Mouse (Mus musculus) cerebellum, adult 8-10 months (tissue): ENCODE results near the gene Eci3.
"Not testable (repeated sequence)": the region's sequence is repeated elsewhere in the genome, so short reads cannot be mapped to it uniquely, and the experiment has no call there.

ENCODE experiments used
- DNase-seq: peaks from one replicate; pipeline ENCODE4 v3.0.0; 2022

Eci3 gene

DNA sequence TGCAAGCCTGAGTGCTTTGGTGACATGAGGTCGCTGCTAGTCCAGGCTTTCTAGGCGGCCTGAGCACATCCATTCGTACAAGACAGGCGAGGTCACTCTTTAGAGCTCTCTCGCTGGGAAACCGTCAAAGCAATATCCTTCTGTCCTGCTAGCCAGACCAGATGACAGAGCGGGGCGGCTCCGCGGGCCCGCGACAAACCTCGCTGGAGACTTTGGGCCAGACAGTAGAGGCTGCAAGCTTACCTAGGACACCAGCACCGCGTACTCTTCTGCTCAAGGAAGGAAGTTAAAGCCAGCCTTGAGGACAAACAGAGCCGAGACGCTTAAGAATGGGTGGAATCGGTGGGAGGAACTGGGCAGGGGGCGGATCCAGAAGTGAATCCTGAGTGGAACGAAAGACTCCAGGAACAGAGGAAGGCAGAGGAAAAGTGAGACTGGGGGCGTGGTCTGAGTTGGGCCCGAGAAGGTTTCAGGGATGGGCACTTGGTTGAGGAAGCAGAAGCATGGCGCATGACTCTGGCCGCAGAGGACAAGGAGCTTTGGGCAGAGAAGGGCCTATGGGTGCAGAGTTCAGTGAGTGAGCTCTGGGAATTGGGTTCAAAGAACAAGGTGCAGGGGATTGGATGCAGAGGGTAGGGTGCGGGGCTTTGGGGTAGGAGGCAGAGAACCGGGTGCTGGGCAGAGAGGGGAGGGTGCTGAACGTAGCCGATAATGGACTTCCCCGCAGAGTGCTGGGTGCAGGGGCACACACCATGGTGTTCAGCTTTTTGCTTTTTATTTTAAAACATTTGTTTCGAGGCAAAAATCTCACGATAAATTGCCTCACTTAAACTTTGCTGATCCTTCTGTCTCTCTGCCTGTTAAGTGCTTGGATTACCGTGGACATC lies at the start of gene Eci3:
TSS of gene Eci3 (minus strand) at position 300 of the 887 bp plus-strand sequence.
- no peak for DNase-seq

DNA sequence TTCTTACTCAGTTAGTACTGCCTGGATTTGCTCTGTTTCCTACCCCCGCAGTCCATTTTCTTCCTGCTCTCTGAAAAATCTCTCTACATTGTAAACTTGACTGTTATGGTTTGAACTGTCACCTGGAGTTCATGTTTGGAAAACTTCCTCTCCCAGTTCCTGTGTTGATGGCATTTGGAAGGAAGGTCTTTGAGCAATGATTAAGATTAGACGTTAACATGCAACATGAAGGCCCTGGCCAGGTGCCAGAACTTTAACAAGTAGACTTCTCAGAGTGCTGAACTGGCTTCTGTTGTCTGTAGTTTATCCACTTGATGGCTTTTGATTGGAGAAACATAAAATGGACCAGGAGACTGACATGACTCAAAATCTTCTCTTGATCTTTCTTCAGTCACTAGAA lies 32.3 kb upstream of the Eci3 start:
- DNase-seq: no peak

DNA sequence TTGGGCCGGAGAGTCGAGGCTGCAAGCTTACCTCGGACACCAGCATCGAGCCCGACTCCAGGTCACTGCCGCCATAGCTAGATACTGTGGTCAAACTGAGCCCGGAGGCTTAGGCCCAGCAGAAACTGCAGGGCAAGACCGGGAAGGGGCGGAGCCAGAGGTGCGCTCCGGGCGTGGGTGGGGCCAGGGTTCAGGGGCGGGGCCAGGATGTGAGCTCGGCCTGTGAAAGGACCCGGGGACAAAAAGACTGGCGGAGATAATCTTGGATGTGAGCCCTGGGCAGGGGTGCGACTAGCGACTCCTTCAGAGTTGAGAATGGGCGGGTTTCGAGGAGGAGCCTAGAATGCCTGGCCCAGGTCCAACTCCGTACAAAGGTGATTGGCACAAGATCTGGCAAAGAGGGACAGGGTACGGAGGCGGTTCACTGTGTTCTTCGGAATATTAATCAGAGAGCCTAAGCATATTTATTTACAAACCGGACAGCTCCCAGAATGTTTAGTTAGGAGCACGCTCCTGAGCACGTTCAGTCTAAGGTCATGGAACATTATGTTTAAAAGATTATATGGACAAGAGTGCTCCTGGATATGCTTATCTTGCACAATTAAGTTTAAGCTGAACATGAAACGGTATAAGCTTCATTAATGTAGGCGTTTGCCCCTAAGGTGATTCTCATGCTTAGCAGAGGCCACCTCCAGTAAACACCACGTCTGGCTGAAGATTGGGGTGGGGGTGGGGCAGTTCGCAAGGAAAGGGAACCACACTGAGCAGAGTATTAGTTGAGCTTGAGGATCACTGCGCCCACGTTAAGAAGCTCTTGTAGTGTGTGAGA lies 30.6 kb upstream of the Eci3 start:
- peak; percentile 90 for DNase-seq

DNA sequence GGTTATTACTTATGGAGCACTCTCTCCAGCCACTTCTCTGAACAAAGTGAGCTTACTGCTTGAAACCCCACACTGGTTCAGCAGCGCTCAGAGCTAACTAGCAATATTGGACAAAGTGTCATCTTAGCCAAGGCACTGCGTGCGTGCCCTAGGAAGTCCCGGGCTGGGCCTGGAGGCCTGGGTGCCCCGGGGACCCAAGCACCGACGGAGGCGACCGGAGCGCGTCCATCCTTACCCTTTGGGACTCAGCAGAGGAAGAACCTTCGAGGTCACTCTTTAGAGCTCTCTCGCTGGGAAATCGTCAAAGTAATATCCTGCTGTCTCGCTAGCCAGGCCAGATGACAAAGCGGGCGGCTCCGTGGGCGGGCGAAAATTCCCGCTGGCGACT lies 30.0 kb upstream of the Eci3 start:
- no peak for DNase-seq

DNA sequence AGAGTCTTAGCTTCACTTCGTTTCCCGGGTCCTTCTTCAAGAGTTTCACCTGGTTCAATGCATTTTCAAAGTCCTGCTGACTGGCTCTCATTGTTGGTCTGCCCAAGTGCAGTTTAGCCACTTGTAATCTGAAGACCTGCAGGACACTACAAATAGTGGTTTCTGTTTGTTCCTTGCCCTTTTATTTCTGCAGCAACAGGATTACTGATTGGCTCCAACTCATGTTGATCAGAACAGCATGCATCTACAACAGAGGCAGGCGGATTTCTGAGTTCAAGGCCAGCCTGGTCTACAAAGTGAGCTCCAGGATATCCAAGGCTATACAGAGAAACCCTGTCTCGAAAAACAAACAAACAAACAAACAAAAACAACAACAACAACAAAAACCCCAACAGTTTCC lies 29.5 kb upstream of the Eci3 start:
- DNase-seq: no peak

DNA sequence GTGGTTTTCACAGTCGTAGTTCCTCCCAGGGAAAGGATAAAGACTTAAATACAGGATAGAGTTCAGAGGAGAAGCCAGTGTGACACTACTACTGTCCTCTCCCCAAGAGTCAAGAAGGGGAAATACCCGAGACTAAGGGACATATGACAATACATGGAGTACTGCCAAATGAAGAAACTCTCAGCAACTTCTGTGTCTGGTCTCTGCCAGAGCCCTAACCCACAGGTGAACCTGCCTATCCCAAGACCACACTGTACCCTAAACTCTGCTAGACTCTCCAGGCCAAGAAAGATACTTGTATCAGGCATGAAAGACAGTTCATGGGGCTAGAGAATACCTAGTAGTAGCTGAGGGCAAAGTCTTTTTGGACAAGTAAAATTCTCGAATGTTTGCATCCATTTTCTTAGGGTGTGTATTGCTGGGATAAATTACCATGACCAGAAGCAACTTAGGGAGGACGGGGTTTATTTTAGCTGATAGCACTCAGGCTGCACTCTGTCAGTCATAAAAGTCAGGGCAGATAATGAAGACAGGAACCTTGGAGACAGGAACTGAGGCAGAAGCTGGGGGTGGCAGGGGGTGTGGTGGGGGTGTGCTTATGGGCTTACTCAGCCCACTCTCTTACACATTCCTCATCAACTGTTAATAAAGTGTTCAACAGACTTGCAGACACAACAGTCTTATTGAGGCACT lies 28.1 kb upstream of the Eci3 start:
- DNase-seq: no peak

DNA sequence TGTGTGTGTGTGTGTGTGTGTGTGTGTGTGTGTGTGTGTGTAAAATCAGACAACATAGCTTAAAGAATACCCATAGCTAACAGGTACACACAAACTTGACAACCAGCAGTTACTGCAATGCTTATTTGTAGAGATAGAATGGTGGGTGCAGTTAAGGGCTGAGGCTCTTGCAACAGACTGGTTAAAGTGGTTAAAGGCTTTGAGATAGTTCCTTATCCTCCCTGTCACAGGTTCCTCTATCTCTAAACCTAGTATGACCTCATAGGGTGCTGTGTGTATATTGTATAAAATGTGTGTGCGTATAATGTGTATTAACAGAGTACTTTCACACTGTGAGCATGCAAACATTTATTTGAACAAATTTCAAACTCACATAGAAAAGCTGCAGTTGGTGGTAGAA lies 19.9 kb upstream of the Eci3 start:
- not testable (repeated sequence) for DNase-seq

DNA sequence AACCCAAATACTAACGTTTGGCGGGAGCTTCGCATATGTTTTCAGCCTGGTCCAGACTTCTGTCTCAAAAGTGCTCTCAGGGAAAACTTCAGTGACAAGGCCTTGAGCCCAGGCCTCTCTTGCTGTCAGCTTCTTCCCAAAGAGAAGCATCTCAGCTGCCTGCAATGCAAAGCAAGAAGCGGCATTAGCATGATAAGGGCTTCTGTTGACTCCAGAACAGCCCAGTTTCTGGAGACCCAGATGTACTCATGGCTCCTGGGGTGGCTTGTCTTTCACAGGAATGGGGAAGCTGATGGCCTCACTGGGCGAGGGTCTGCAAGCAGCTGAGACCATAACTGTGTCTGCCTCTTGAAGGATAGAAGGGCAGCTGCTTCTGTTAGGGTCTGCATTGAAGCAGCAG lies 15.0 kb upstream of the Eci3 start:
- DNase-seq: not testable (repeated sequence)

DNA sequence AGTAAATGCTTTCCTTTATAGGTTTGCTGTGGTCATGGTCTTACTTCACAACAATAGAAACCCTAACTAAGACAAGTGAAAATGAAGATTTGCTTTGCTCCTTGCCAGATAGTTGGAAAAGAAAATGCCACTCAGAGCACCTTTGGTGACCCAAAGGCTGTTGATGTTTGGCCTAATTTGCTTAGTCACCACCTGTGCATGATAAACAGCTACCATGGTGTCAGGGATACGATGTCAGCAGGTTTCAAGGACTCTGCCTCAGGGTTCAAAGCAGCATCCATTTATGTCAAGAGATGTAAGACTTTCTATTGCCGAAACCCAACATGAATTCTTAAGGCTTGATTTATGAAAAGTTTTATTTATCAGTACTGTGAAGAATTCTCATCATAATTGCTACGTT lies 13.8 kb upstream of the Eci3 start:
- DNase-seq: no peak

DNA sequence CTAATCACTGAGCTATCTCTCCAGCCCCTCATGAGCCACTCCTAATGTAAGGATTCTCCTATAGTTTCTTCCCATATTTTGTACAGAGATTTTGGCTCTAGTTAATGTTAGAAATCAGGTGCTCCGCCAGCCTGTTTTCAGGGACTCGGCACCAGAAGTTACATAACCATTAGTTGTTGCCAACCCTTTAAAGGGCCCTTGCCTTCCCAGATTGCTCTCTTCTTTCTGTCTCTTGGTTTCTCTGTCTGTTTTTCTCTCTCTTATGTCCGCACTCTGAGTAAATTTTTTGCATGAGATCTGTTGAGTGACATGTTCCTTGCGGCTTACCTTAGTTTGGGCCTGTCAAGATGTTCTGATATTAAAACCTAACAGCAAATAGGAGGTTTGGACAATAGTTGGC lies 12.5 kb upstream of the Eci3 start:
- no peak for DNase-seq

DNA sequence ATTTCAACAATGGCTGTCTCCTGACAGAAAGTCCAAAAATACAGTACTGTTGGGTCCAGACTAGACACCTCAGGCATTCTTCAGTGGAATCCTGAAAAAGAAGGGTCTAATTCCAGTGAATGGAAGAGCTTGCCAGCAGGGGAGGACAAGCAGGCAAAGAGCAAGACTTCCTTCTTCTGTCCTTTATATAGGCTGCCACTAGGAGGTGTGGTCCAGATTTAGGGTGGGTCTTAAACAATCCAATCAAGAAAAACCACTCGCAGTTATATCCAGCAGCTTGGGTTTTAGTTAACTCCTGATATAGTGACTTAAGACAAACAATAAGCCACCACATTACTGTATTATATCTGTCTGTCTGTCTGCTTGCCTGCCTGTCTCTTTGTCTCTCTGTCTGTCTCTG lies 10.2 kb upstream of the Eci3 start:
- DNase-seq: no peak

DNA sequence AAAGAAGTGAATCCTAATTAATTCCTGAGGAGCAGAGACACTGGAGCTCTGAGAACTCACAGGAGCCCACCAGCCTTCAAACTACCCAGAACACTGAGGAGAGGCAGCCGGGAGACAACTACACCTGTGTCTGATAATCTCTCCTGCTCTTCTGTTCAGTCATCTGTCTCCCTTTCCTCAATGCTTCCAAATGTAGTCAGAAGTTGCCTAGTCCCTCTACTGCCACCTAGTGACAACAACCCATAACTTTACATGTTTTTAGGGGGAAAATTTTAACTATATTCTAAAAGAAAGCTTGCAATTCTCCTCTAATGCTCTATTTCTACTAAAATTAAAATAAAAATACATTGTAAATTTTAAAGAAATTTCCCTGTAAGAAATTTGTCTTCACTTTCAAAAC lies 9.5 kb upstream of the Eci3 start:
- no peak for DNase-seq

DNA sequence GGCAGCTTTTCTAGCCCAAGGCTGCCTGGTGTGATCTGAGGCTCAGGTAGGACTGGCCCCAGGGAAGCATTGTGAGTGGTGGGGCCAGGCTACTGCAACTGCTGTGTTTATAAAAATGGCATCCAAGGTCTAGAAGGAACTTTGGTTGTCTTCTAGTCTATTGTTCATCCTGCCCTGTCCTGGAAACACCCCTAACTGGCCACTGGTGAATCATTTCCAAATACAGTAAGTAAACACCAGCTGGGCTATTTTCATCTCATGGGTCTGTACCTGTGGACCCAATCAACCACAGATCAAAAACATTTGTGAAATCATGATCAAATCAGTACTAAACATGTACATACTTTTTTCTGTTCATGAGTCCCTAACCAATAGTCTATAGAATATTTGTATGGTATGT lies 8.8 kb upstream of the Eci3 start:
- not testable (repeated sequence) for DNase-seq

DNA sequence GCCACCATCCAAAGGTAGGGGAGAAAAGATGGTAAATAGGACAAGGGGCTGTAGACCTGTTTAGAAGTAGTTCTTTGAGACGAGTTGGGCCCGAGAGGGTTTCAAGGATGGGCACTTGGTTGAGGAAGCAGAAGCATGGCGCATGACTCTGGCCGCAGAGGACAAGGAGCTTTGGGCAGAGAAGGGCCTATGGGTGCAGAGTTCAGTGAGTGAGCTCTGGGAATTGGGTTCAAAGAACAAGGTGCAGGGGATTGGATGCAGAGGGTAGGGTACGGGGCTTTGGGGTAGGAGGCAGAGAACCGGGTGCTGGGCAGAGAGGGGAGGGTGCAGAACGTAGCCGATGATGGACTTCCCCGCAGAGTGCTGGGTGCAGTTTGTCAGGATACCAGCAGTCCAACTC lies 2.0 kb upstream of the Eci3 start:
- DNase-seq: not testable (repeated sequence)

DNA sequence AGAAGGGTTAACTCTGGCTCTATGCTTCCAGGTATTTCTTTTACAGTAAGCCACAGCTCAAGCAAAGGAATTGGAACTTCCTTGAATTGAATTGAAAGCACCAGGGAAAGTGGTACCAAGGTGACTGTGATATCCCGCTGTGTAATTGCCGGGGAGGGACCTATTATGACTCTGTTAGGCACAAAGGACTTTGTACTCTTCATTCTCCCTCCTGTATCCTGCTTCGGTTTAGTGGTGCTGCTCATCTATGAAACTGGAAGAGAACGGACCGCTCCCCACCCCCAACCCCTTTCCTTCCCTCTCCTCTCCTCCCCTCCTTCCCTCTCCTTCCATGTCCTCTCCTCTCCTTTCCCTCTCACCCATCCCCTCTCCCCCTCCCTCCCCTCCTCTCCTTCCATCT lies 1.3 kb upstream of the Eci3 start:
- no peak for DNase-seq

DNA sequence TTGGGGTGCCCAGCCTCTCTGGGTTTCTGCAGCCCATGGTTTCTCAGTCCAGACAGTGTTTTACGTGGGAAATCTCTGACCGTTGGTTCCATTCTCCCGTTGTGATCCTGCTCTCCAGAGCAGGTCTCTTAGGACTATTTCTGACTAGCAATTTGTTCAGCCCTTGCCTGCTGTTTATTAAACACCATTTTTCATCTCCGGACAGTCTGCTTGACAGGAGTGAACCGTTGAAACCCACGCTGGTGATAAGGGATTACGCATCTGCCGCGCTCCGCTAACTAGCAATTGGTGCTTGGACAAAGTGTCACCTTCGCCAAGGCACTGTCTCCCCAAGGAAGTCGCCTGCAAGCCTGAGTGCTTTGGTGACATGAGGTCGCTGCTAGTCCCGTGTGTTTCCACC lies 809 bp upstream of the Eci3 start:
- no peak for DNase-seq

DNA sequence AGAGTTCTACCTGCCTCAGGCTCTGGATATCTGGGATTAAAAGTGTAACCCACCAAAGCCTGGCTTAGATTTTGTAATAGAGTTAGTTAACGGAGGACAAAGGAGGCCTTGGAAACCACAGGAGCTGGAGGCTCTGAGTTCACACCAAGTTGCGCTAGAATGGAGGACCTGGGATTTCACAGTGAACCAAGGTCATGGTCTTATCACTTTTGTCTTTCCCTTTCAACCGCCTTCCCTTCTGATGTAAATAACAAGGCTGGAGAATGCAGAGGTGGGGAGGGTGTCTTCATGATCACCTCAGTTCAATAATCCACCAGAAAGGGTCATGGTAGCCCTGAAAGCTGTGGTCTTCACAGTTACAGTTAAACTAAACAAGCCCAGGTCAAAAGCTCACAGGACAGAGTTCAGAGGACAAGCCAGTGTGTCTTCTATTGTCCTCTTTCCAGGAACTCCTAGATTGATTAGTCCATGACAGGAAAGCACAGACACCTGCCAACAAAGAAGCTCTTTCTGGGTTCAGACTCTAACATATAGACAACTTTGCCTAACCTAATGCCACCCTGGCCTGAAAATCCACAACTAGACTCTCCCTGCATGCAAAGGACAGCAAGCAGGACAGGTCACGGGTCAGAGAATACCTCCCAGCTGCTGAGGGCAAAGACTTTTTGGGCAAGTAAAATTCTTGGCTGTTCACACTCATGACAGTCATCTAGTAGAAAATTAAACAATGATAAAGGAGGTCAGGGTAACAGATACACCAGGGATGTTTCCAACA lies 2.4 kb downstream of the Eci3 start:
- DNase-seq: no peak

DNA sequence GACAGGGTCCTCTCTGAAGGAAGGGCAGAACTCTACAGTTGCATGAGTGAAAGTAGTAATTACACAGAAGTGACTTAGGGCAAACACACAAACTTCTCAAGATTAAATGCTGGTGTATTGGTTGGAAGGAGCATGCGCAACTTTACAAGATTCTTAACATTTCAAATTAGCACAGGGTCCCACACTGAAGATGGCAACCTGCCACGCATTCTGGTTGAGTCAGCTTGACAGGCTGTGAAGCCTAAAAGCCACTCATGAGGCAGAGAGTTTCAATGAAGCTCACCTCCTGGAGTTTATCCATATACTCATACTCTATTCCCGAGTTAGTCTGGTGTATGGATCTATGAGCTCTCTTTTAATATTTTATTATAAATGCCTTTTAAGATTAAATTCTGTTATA lies 5.5 kb downstream of the Eci3 start:
- DNase-seq: not testable (repeated sequence)

DNA sequence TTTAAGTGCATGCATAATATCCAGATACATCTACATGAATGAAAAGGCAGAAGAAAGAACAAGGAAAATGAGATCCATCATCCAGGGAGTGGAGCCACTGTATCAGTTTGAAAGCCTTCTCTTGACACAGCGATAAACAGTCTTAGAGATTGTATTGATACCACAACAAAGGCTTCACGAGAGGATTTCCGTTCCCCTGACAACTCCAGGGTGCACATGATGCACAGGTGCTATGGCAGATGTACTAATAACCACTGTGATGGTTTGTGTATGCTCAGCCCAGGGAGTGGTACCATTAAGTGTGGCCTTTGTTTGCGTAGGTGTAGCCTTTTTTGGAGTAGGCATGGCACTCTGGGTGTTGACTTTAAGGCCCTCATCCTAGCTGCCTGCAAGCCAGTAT lies 6.7 kb downstream of the Eci3 start:
- DNase-seq: no peak

DNA sequence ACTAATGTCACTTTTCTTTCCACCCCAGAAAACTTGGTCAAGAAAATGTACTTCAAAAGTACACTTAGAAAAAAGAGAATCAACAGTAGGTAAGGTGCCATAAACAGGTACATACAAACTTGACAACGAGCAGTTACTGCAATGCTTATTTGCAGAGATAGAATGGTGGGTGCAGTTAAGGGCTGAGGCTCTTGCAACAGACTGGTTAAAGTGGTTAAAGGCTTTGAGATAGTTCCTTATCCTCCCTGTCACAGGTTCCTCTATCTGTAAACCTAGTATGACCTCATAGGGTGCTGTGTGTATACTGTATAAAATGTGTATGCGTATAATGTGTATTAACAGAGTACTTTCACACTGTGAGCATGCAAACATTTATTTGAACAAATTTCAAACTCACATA lies 12.2 kb downstream of the Eci3 start:
- not testable (repeated sequence) for DNase-seq

DNA sequence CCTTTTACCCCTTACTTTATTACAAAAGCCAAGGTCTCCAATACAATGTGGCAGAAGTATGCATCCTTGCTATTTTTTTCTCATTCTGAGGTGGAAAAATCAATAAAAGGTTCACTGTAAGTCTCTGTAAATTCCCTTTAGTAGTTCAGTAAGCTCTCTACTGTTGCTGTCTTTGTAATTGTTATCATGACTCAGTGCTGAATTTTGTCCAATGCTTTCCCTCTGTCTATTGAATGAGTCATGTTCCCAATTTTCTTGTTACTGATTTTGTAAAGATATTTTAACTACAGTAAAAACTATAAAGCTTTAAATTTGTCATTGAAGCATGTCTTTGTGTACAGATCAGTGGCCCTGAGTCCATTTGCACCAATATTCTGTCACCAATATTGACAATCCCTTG lies 21.2 kb downstream of the Eci3 start:
- no peak for DNase-seq

DNA sequence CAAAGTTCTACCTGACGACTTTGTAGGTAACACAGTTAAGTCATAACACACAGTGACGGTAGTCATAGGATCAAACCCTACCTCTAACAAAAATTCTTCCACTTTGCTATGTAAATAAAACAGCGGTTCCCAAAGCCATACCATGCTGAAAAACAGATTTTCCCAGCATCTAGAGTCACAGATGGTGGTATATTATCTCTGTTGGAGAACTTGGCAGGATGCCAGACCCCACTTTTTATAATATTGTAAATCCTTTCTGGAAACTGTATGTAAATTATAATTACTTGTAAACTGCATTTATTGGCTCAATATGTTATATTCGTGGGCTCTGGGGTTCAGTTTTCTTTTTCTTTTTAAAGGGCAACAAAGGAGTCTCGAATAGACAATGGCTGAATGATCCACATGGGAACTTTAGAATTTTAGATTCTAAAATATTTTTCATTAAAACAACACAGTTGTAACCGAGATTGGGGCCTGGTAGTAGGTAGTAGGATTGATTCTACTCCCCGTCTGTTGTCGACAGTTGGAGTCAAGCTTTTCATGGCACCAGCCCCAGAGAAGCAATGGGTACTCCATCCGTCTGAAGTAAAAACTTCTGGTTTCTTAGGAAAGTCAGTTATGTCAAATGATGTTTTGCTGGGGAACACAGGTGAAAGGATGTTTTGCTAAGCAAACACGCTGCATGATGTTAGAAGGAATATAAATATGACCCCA lies 28.5 kb downstream of the Eci3 start:
- no peak for DNase-seq
